Comparison of ENCODE assay signal across 23 mouse cellular contexts in genomic region chr7:67673656-67674055, GRCm38 (mm10).
"Had no signal": no experiment of that assay in that cellular context is flagged by ENCODE, and none has a peak within 500 bp of the region (broad histone marks: within the 10 kb centered on the region; RNA-seq: fewer than 3 reads in every experiment).

No protein-coding gene starts in this region.

- DNase-seq: kidney, postnatal 25 days; layer of hippocampus, adult 9-11 months; liver; lung, adult 2 months; lung, postnatal 14 days; lung, postnatal 4 days; midbrain, embryonic 14.5 days; right cerebral cortex, adult 18-20 months; right cerebral cortex, postnatal 14 days; right cerebral cortex, postnatal 4 days; thymus, adult 2 months; thymus, postnatal 14 days; thymus, postnatal 4 days had no signal

- ATAC-seq: liver, embryonic 12.5 days had no signal

- H3K36me3 ChIP-seq: liver, embryonic 15.5 days; neural tube, embryonic 15.5 days had no signal

- H3K4me2 ChIP-seq: limb, embryonic 13.5 days; liver, embryonic 12.5 days; liver, embryonic 15.5 days; midbrain, embryonic 11.5 days; neural tube, embryonic 12.5 days; neural tube, embryonic 15.5 days had no signal

- H3K4me3 ChIP-seq: layer of hippocampus, adult 2 months; limb, embryonic 10.5 days; limb, embryonic 13.5 days; liver, embryonic 12.5 days; liver, embryonic 15.5 days; neural tube, embryonic 12.5 days; neural tube, embryonic 15.5 days had no signal

- H3K27ac ChIP-seq: kidney, postnatal 0 days; layer of hippocampus, adult 2 months; limb, embryonic 10.5 days; limb, embryonic 13.5 days; liver, embryonic 12.5 days; liver, embryonic 15.5 days; neural tube, embryonic 12.5 days; neural tube, embryonic 15.5 days; stomach, postnatal 0 days had no signal

- H3K9me3 ChIP-seq: limb, embryonic 13.5 days; liver, embryonic 12.5 days; liver, embryonic 15.5 days; neural tube, embryonic 12.5 days; neural tube, embryonic 15.5 days had no signal

- H3K9ac ChIP-seq: limb, embryonic 13.5 days; liver, embryonic 12.5 days; liver, embryonic 15.5 days; neural tube, embryonic 12.5 days; neural tube, embryonic 15.5 days had no signal

- H3K27me3 ChIP-seq: limb, embryonic 13.5 days; liver, embryonic 12.5 days; liver, embryonic 15.5 days; neural tube, embryonic 12.5 days; neural tube, embryonic 15.5 days had no signal

- H3K4me1 ChIP-seq: limb, embryonic 10.5 days; liver, embryonic 12.5 days; liver, embryonic 15.5 days; neural tube, embryonic 12.5 days; neural tube, embryonic 15.5 days had no signal
